Mouse (Mus musculus) megakaryocyte, embryonic 14.5 days (primary cell): ENCODE data around the gene Olfr875.

Experiments used
- FLI1 ChIP-seq: IDR thresholded peaks from 2 replicates; pipeline ENCODE4 v1.6.1; 2012; ENCODE audit warnings: low read length, inconsistent platforms, mixed read lengths
- GATA1 ChIP-seq: IDR thresholded peaks from 3 replicates; pipeline ENCODE4 v1.6.1; 2012; ENCODE audit warnings: mixed read lengths, low read length, inconsistent platforms, borderline replicate concordance

GRCm38 (mm10) chr9:37814696-37815095 lies 43.0 kb downstream of the Olfr875 start:
- TF ChIP-seq GATA1 (no peak), FLI1 (no peak)
